In genomic region chr1:178530301-178531078, GRCm38 (mm10) we compare ENCODE assay signal across 8 mouse cellular contexts. TPM values are rescaled to one million over a fixed set of nuclear protein-coding genes. Genes with fewer than 3 reads are reported as not detected.
DNase-seq lines count a peak whose midpoint lies in the region; ATAC-seq and TF ChIP-seq lines count a peak whose summit lies in the region.

No protein-coding gene starts in this region.

- H3K9ac ChIP-seq in hindbrain, embryonic 13.5 days: peak overlapping the region; percentile 94
- no peak overlapping the region for H3K9ac ChIP-seq in lung, postnatal 0 days (replicated peaks; ENCODE audit: low read depth)

- DNase-seq in Muller cell, postnatal 12 days (ENCODE audit: inconsistent ontology term): peak; percentile 85
- DNase-seq in cerebellum, postnatal 10 days: peak; percentile 93
- DNase-seq in frontal cortex, postnatal 36 days (ENCODE audit: low spot score in 2 of 2): peak; percentile 86 to 87
- DNase-seq in layer of hippocampus, postnatal 14 days (ENCODE audit: low spot score in 2 of 2): peak; percentile 88 to 89
- peak; percentile 77 for DNase-seq in lung, postnatal 0 days (ENCODE audit: low spot score)
- DNase-seq in ovary, postnatal 36 days (ENCODE audit: low spot score): peak; percentile 87
- peak; percentile 75 to 76 for DNase-seq in thymus, postnatal 36 days

- 0 out of 2 replicates have a peak, but pooled peaks cover 3% of the 10 kb centered on the region for H3K27me3 ChIP-seq in hindbrain, embryonic 13.5 days
- H3K27me3 ChIP-seq in lung, postnatal 0 days (replicated peaks; ENCODE audit: insufficient read depth, low read length): peaks cover 38% of the 10 kb centered on the region

- H3K4me2 ChIP-seq in hindbrain, embryonic 13.5 days: peak overlapping the region; percentile 98
- peak overlapping the region; percentile 97 for H3K4me2 ChIP-seq in lung, postnatal 0 days (replicated peaks; ENCODE audit: low read depth, low read length)

- peak; percentile 80 for TF ChIP-seq CTCF in lung, postnatal 0 days (IDR thresholded peaks at IDR 0.05)

- H3K36me3 ChIP-seq in hindbrain, embryonic 13.5 days: no peaks in the 10 kb centered on the region
- no peaks in the 10 kb centered on the region for H3K36me3 ChIP-seq in lung, postnatal 0 days (ENCODE audit: insufficient read depth, low read length)

- ATAC-seq in hindbrain, embryonic 13.5 days (ENCODE audit: low FRiP score): peak; percentile 33
- ATAC-seq in lung, postnatal 0 days: peak; percentile 55

- no peaks in the 10 kb centered on the region for H3K9me3 ChIP-seq in hindbrain, embryonic 13.5 days
- H3K9me3 ChIP-seq in lung, postnatal 0 days (ENCODE audit: low read length): no peaks in the 10 kb centered on the region

- peak overlapping the region; percentile 79 for H3K4me3 ChIP-seq in hindbrain, embryonic 13.5 days
- H3K4me3 ChIP-seq in lung, postnatal 0 days (ENCODE audit: low read depth, low read length): peak overlapping the region; percentile 50

- WGBS in hindbrain, embryonic 13.5 days: under 1% methylated on average over 55 of the region's 62 CpGs
- WGBS in lung, postnatal 0 days: 1% methylated on average over 60 of the region's 62 CpGs

- peak overlapping the region; percentile 94 for H3K27ac ChIP-seq in hindbrain, embryonic 13.5 days
- no peak overlapping the region for H3K27ac ChIP-seq in lung, postnatal 0 days (ENCODE audit: low read length)

- peaks cover 42% of the 10 kb centered on the region for H3K4me1 ChIP-seq in hindbrain, embryonic 13.5 days (replicated peaks)
- H3K4me1 ChIP-seq in lung, postnatal 0 days (ENCODE audit: insufficient read depth, low read depth, low read length): peaks cover 17% of the 10 kb centered on the region

- no peak for TF ChIP-seq EP300 in lung, postnatal 0 days (IDR thresholded peaks at IDR 0.05)

RNA-seq across cellular contexts. Expression of gene Kif26b, which starts 1.6 kb away (rescaled TPM):
- 8.7 and 9.3 TPM in 2 replicates for polyA plus RNA-seq in hindbrain, embryonic 13.5 days (2015; fragmentation: Nextera tagmentation; extraction: Ambion mirVana)
- total RNA-seq in layer of hippocampus, postnatal 14 days (2021): 10 to 100 TPM; 25.9 to 27.3 TPM
- 0.44 and 0.57 TPM in 2 replicates for polyA plus RNA-seq in lung, postnatal 0 days (2015; fragmentation: Nextera tagmentation; extraction: Ambion mirVana)
